Mouse (Mus musculus): ENCODE measurements at regions not wholly inside any gene's neighbourhood (a gene's known extent, or its start where the extent isn't known, plus 50 kb on each side); places are given as distances from the start of the nearest gene placed in this dataset.

DNA sequence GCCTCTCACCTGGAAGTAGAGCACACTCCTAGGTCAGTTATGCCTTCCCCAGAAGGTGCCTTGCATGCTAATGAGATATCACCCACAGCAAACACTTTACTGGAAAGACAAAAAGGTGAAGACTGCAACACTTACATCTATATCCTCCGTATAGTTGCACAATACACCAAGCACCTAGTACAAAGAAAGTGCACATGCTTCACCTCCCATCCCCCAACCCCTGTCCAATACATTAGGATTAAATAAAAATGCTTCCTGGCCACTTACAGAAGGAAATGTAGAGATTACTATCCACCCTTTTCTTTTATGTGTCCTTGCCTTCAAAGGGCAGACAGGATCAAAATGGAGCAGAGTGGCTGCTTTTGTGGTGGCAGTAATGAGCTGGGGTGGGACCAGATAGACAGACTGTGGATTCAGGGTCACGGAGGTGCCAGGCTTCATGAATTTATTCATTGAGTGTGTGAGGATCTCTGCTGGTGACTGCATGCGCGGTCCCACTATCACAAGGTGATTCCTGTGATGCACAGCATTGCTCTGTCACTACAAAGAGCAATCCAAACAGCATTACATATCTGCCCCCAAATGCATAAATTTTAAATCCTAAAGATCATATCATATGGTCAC, 109.9 kb upstream of the Fat4 start:
- H3K27me3 ChIP-seq (ENCODE audit: control insufficient read depth, insufficient read depth, low read length) = no peaks in the 10 kb centered on the region
- no peaks in the 10 kb centered on the region for H3K79me2 ChIP-seq (replicated peaks; ENCODE audit: control insufficient read depth, insufficient read depth, low read length)
- TF ChIP-seq EP300 (IDR thresholded peaks at IDR 0.05; ENCODE audit: insufficient read depth, low read depth, low read length) (no peak), POLR2A (IDR thresholded peaks at IDR 0.05; ENCODE audit: insufficient read depth, low read depth, low read length) (no peak), CTCF (IDR thresholded peaks at IDR 0.05) (no peak)
- intact Hi-C loops (cut with DNase I) = no loop called here
- H3K36me3 ChIP-seq (ENCODE audit: control insufficient read depth, insufficient read depth, low read length) = no peaks in the 10 kb centered on the region
- H3K27ac ChIP-seq = no peak overlapping the region
- no peak for DNase-seq
- no peaks in the 10 kb centered on the region for H3K4me1 ChIP-seq (ENCODE audit: control insufficient read depth, insufficient read depth, low read length)
- no peak overlapping the region for H3K4me3 ChIP-seq
- no peak overlapping the region for H3K9ac ChIP-seq (ENCODE audit: low read depth, low read length)
- WGBS = 76% methylated on average over 4 of the region's 4 CpGs

- TF ChIP-seq EP300 (IDR thresholded peaks at IDR 0.05; ENCODE audit: insufficient read depth, low read depth, low read length) (no peak), CTCF (IDR thresholded peaks at IDR 0.05) (no peak), POLR2A (IDR thresholded peaks at IDR 0.05; ENCODE audit: insufficient read depth, low read depth, low read length) (no peak)
- no peak overlapping the region for H3K4me3 ChIP-seq
- no peaks in the 10 kb centered on the region for H3K36me3 ChIP-seq (ENCODE audit: control insufficient read depth, insufficient read depth, low read length)
- no peaks in the 10 kb centered on the region for H3K79me2 ChIP-seq (replicated peaks; ENCODE audit: control insufficient read depth, insufficient read depth, low read length)
- WGBS = 85% methylated on average over 5 of the region's 5 CpGs
- no peaks in the 10 kb centered on the region for H3K4me1 ChIP-seq (ENCODE audit: control insufficient read depth, insufficient read depth, low read length)
- H3K27me3 ChIP-seq (ENCODE audit: control insufficient read depth, insufficient read depth, low read length) = no peaks in the 10 kb centered on the region
- no peak overlapping the region for H3K9ac ChIP-seq (ENCODE audit: low read depth, low read length)
- no peak for DNase-seq
- intact Hi-C loops (cut with DNase I) = no loop called here
- H3K27ac ChIP-seq = no peak overlapping the region
These were observed 132.1 kb upstream of the Fat4 start for GRCm38 (mm10) chr3:38754632-38755123.

GRCm38 (mm10) chr3:38753446-38754205, 133.1 kb upstream of the Fat4 start:
- no peak overlapping the region for H3K4me3 ChIP-seq
- H3K4me1 ChIP-seq (ENCODE audit: control insufficient read depth, insufficient read depth, low read length) = no peaks in the 10 kb centered on the region
- no peak overlapping the region for H3K9ac ChIP-seq (ENCODE audit: low read depth, low read length)
- H3K79me2 ChIP-seq (replicated peaks; ENCODE audit: control insufficient read depth, insufficient read depth, low read length) = no peaks in the 10 kb centered on the region
- H3K27ac ChIP-seq = no peak overlapping the region
- H3K36me3 ChIP-seq (ENCODE audit: control insufficient read depth, insufficient read depth, low read length) = no peaks in the 10 kb centered on the region
- intact Hi-C loops (cut with DNase I) = no loop called here
- no peaks in the 10 kb centered on the region for H3K27me3 ChIP-seq (ENCODE audit: control insufficient read depth, insufficient read depth, low read length)
- 85% methylated on average over 2 of the region's 2 CpGs for WGBS
- TF ChIP-seq EP300 (IDR thresholded peaks at IDR 0.05; ENCODE audit: insufficient read depth, low read depth, low read length) (no peak), POLR2A (IDR thresholded peaks at IDR 0.05; ENCODE audit: insufficient read depth, low read depth, low read length) (no peak), CTCF (IDR thresholded peaks at IDR 0.05) (no peak)
- no peak for DNase-seq

DNA sequence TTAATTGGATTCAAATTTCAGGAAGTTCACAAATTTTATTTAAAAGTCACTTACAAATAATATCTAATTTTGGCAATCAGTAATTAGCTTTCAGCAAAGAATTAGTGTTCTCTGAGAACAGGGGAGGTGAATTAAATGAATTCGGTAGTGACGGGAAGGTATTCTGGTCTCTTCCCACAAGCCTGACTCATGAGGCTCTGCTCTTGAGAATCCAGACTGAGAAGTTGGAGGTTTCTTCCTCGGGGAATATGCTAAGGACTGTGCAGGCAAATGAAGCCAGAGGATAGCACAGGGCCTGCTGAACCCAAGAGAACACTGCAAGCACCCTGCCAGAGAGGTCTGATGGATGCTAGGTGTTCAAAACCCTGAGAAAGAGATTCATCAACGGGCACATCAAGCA, 144.6 kb upstream of the Fat4 start:
- H3K9ac ChIP-seq (ENCODE audit: low read depth, low read length) = no peak overlapping the region
- H3K27ac ChIP-seq = no peak overlapping the region
- intact Hi-C loops (cut with DNase I) = no loop called here
- DNase-seq = no peak
- H3K79me2 ChIP-seq (replicated peaks; ENCODE audit: control insufficient read depth, insufficient read depth, low read length) = no peaks in the 10 kb centered on the region
- 76% methylated on average over 4 of the region's 4 CpGs for WGBS
- no peaks in the 10 kb centered on the region for H3K36me3 ChIP-seq (ENCODE audit: control insufficient read depth, insufficient read depth, low read length)
- H3K27me3 ChIP-seq (ENCODE audit: control insufficient read depth, insufficient read depth, low read length) = no peaks in the 10 kb centered on the region
- no peaks in the 10 kb centered on the region for H3K4me1 ChIP-seq (ENCODE audit: control insufficient read depth, insufficient read depth, low read length)
- H3K4me3 ChIP-seq = no peak overlapping the region
- TF ChIP-seq EP300 (IDR thresholded peaks at IDR 0.05; ENCODE audit: insufficient read depth, low read depth, low read length) (no peak), CTCF (IDR thresholded peaks at IDR 0.05) (no peak), POLR2A (IDR thresholded peaks at IDR 0.05; ENCODE audit: insufficient read depth, low read depth, low read length) (no peak)

GRCm38 (mm10) chr3:38722606-38723005, 164.1 kb upstream of the Fat4 start:
- H3K27me3 ChIP-seq (ENCODE audit: control insufficient read depth, insufficient read depth, low read length) = no peaks in the 10 kb centered on the region
- TF ChIP-seq EP300 (IDR thresholded peaks at IDR 0.05; ENCODE audit: insufficient read depth, low read depth, low read length) (no peak), POLR2A (IDR thresholded peaks at IDR 0.05; ENCODE audit: insufficient read depth, low read depth, low read length) (no peak), CTCF (IDR thresholded peaks at IDR 0.05) (no peak)
- no peaks in the 10 kb centered on the region for H3K79me2 ChIP-seq (replicated peaks; ENCODE audit: control insufficient read depth, insufficient read depth, low read length)
- WGBS = 80% methylated on average over 1 of the region's 1 CpGs
- DNase-seq = no peak
- no peak overlapping the region for H3K9ac ChIP-seq (ENCODE audit: low read depth, low read length)
- no peak overlapping the region for H3K4me3 ChIP-seq
- intact Hi-C loops (cut with DNase I) = no loop called here
- H3K36me3 ChIP-seq (ENCODE audit: control insufficient read depth, insufficient read depth, low read length) = no peaks in the 10 kb centered on the region
- H3K4me1 ChIP-seq (ENCODE audit: control insufficient read depth, insufficient read depth, low read length) = no peaks in the 10 kb centered on the region
- no peak overlapping the region for H3K27ac ChIP-seq
